Mouse (Mus musculus) embryonic facial prominence, embryonic 13.5 days (tissue): ENCODE data around the gene Itpa. TPM values are rescaled to one million over a fixed set of nuclear protein-coding genes. Genes with fewer than 3 reads are reported as not detected.

Source experiments
- polyA plus RNA-seq: library from polyadenylated mRNA; unstranded; fragments of >200 nt; fragmentation: Nextera tagmentation; extraction: Ambion mirVana; gene quantifications from 2 replicates; pipeline ENCODE4 v1.2.1, GENCODE M21; 2015

Itpa gene
- polyA plus RNA-seq, 1 experiment from 2014 or later = 126 TPM

Other genes with a start within 250 kb of the Itpa start
- gene Vps16, start 243.3 kb upstream of the Itpa start, polyA plus RNA-seq = 105 and 108 TPM in 2 replicates
- gene Pced1a, start 242.9 kb upstream of the Itpa start, polyA plus RNA-seq = 15.5 and 16.3 TPM in 2 replicates
- gene Ptpra, start 217.3 kb upstream of the Itpa start, polyA plus RNA-seq = 113 and 114 TPM in 2 replicates
- 76.0 and 89.4 TPM in 2 replicates for gene Mrps26, start 103.9 kb upstream of the Itpa start, polyA plus RNA-seq
- not detected in 2 replicates for gene Oxt, start 91.4 kb upstream of the Itpa start, polyA plus RNA-seq
- gene Avp, start 85.1 kb upstream of the Itpa start, polyA plus RNA-seq = not detected in 2 replicates
- 14.7 and 16.2 TPM in 2 replicates for gene Fastkd5, start 37.6 kb upstream of the Itpa start, polyA plus RNA-seq
- 13.2 and 14.2 TPM in 2 replicates for gene Ubox5, start 37.6 kb upstream of the Itpa start, polyA plus RNA-seq
- 4.5 and 5.1 TPM in 2 replicates for gene Lzts3, start 24.8 kb upstream of the Itpa start, polyA plus RNA-seq
- 61.7 and 72.7 TPM in 2 replicates for gene Ddrgk1, start 3.0 kb upstream of the Itpa start, polyA plus RNA-seq
- gene Slc4a11, start 29.9 kb downstream of the Itpa start, polyA plus RNA-seq = 3.2 TPM in 2 replicates
- 43.2 and 49.5 TPM in 2 replicates for gene 4930402H24Rik, start 238.8 kb downstream of the Itpa start, polyA plus RNA-seq
- gene Atrn, start 238.9 kb downstream of the Itpa start, polyA plus RNA-seq = 9.6 and 10.7 TPM in 2 replicates